Mouse (Mus musculus): ENCODE measurements around the gene Cgnl1. TPM values are rescaled to one million over a fixed set of nuclear protein-coding genes. Genes with fewer than 3 reads are reported as not detected.

Cgnl1 gene
- polyA plus RNA-seq (2015; fragmentation: Nextera tagmentation; extraction: Ambion mirVana), result 8.1 and 8.7 TPM in 2 replicates

DNA sequence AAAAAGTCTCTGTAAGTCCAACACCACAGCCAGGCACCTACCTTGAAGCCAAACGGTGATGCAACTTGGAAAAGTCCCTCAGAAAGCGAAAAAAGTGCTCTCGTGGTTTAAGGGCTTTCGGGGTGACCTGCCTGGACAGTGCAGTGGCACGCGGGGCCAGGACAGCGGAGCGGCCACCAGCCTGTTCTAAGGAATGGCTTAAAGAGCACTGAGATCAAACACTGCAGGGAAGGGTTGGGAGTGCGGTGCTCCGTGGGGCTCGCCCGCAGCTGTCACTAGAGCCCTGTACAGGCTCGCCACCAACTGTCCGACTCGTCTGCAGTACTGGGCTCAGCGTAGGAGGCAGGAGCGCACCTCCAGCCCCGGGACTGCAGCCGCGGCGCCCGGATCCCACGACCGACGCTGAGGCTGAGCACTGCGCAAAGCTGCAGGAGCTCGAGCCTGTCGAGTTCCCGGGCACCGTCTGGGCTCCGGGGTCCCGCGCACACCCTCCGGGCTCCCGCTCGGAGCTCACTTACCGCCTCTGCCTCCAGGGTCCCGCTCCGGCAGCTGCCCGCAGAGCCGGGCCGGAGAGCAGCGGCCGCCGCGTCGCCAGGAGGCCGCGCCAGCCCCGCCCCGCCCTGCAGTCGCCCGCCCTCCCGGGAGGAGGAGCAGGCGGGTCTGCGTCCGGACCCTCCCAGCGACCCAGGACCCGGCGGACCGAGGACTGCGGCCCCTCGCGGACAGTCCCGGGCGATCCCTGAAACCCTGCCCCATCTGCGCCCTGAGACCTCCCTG is at the start of gene Cgnl1:
Gene Cgnl1, minus strand, starts transcription at position 612 of the 777 bp plus-strand sequence.
- H3K4me1 ChIP-seq (replicated peaks), result peaks cover 19% of the 10 kb centered on the region
- H3K9ac ChIP-seq, result peak within 1 kb of the TSS; percentile 74
- no peaks in the 10 kb centered on the region; the same call in 1 of the 2 replicates for H3K9me3 ChIP-seq
- peak within 1 kb of the TSS; percentile 64 for H3K4me3 ChIP-seq
- H3K27me3 ChIP-seq, result peaks cover 35% of the 10 kb centered on the region
- peak; percentile 92 for ATAC-seq (ENCODE audit: low read depth)
- under 1% methylated on average over 65 of the region's 67 CpGs for WGBS
- no peaks in the 10 kb centered on the region for H3K36me3 ChIP-seq
- 0 out of 2 replicates have a peak within 1 kb of the TSS, but pooled peaks have one; percentile 64 for H3K27ac ChIP-seq (replicated peaks)
- H3K4me2 ChIP-seq, result peak within 1 kb of the TSS; percentile 86

DNA sequence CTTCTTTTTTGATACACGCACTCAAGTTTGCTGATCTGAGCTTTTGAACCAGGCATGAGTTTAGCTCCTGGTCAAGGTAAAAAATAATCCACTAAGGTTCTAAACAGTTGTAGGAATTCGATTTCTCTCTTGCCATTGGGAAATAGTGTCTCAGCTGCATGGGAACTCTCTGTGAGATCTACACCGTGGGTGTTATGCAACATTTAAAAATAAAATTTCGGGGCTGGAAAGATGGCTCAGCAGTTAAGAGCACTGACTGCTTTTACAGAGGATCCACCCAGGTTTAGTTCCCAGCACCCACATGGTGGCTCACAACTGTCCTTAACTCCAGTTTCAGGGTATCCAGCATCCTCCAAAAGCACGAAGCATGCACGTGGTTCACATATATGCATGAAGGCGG is 47.1 kb upstream of the Cgnl1 start:
- ATAC-seq (ENCODE audit: low read depth), result no peak
- Histone ChIP-seq H3K4me3 (no peak overlapping the region), H3K4me2 (no peak overlapping the region), H3K4me1 (replicated peaks) (no peaks in the 10 kb centered on the region; the same call in 1 of the 2 replicates), H3K9ac (no peak overlapping the region), H3K9me3 (no peaks in the 10 kb centered on the region), H3K27ac (replicated peaks) (no peak overlapping the region), H3K36me3 (no peaks in the 10 kb centered on the region), H3K27me3 (no peaks in the 10 kb centered on the region)
- 91% methylated on average over 7 of the region's 7 CpGs for WGBS

GRCm38 (mm10) chr9:71816121-71816520 is 44.7 kb upstream of the Cgnl1 start:
- WGBS, result 74% methylated on average over 3 of the region's 3 CpGs
- H3K27ac ChIP-seq (replicated peaks), result no peak overlapping the region

GRCm38 (mm10) chr9:71813565-71813964 is 42.2 kb upstream of the Cgnl1 start:
- WGBS, result 77% methylated on average over 3 of the region's 3 CpGs
- Histone ChIP-seq H3K27me3 (no peaks in the 10 kb centered on the region), H3K4me3 (no peak overlapping the region), H3K27ac (replicated peaks) (no peak overlapping the region), H3K9me3 (no peaks in the 10 kb centered on the region), H3K9ac (no peak overlapping the region), H3K36me3 (no peaks in the 10 kb centered on the region), H3K4me1 (replicated peaks) (peaks cover 9% of the 10 kb centered on the region), H3K4me2 (no peak overlapping the region)
- no peak for ATAC-seq (ENCODE audit: low read depth)

More at GRCm38 (mm10) chr9:71816121-71816520, 44.7 kb upstream of the Cgnl1 start:
- peaks cover 4% of the 10 kb centered on the region; the same call in 1 of the 2 replicates for H3K4me1 ChIP-seq (replicated peaks)
- H3K36me3 ChIP-seq, result no peaks in the 10 kb centered on the region
- H3K9me3 ChIP-seq, result no peaks in the 10 kb centered on the region
- no peak overlapping the region for H3K4me2 ChIP-seq
- ATAC-seq (ENCODE audit: low read depth), result no peak
- no peak overlapping the region for H3K9ac ChIP-seq
- H3K4me3 ChIP-seq, result no peak overlapping the region
- H3K27me3 ChIP-seq, result no peaks in the 10 kb centered on the region

GRCm38 (mm10) chr9:71812914-71813313 is 41.5 kb upstream of the Cgnl1 start:
- Histone ChIP-seq H3K36me3 (no peaks in the 10 kb centered on the region), H3K4me2 (no peak overlapping the region), H3K27ac (replicated peaks) (no peak overlapping the region), H3K9me3 (no peaks in the 10 kb centered on the region), H3K27me3 (no peaks in the 10 kb centered on the region), H3K4me1 (replicated peaks) (peaks cover 9% of the 10 kb centered on the region), H3K9ac (no peak overlapping the region), H3K4me3 (no peak overlapping the region)
- 43% methylated on average over 4 of the region's 4 CpGs for WGBS
- no peak for ATAC-seq (ENCODE audit: low read depth)

GRCm38 (mm10) chr9:71812402-71812801 is 41.0 kb upstream of the Cgnl1 start:
- no peaks in the 10 kb centered on the region for H3K9me3 ChIP-seq
- H3K4me3 ChIP-seq, result no peak overlapping the region
- H3K27me3 ChIP-seq, result no peaks in the 10 kb centered on the region
- 25% methylated on average over 4 of the region's 4 CpGs for WGBS
- H3K4me1 ChIP-seq (replicated peaks), result peaks cover 9% of the 10 kb centered on the region
- H3K4me2 ChIP-seq, result no peak overlapping the region
- H3K9ac ChIP-seq, result no peak overlapping the region
- no peak overlapping the region for H3K27ac ChIP-seq (replicated peaks)
- no peaks in the 10 kb centered on the region for H3K36me3 ChIP-seq
- ATAC-seq (ENCODE audit: low read depth), result no peak

DNA sequence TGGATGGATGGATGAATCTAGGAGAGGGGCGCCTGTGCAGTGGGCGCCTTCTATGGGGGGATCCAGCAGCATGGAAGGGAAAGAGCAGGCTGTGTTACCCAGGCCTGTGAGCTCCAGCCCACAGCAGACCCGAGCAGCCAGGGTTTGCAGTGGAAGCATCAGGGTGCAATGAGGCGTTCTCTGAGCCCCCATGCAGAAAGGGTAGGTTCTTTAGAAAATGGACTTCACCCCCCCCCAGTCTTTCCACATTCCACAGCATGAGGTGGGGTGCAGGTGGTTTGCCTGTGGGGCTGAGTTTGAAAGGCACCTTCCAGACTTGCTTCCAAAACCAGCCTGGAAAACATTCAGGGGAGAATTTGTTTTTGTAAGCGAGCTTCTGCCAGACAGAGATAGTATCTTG is 40.0 kb upstream of the Cgnl1 start:
- 81% methylated on average over 5 of the region's 5 CpGs for WGBS
- H3K4me2 ChIP-seq, result no peak overlapping the region
- H3K9me3 ChIP-seq, result no peaks in the 10 kb centered on the region
- H3K27ac ChIP-seq (replicated peaks), result no peak overlapping the region
- ATAC-seq (ENCODE audit: low read depth), result no peak
- peaks cover 9% of the 10 kb centered on the region for H3K4me1 ChIP-seq (replicated peaks)
- no peaks in the 10 kb centered on the region for H3K36me3 ChIP-seq
- no peaks in the 10 kb centered on the region for H3K27me3 ChIP-seq
- H3K9ac ChIP-seq, result no peak overlapping the region
- H3K4me3 ChIP-seq, result no peak overlapping the region

DNA sequence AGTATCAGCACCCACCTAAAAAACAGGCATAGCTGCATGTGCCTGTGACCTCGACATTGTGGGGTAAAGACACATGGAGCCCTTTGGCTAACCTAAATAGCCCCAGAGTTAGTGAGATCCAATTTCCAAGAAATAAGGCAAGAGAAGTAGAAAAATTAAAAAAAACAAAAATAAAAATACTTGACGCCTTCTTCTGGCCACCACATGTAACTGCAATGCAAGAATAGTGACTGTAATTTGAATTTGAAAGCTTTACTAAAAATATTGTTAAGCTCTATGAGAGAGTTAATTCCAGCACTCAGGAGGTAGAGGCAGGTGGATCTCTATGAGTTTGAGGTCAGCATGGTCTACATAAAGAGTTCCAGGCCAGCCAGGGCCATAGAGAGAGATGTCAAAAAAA is 39.3 kb upstream of the Cgnl1 start:
- H3K36me3 ChIP-seq, result no peaks in the 10 kb centered on the region
- H3K9me3 ChIP-seq, result no peaks in the 10 kb centered on the region
- ATAC-seq (ENCODE audit: low read depth), result no peak
- no peak overlapping the region for H3K4me2 ChIP-seq
- H3K27me3 ChIP-seq, result no peaks in the 10 kb centered on the region
- H3K4me3 ChIP-seq, result no peak overlapping the region
- no peak overlapping the region for H3K27ac ChIP-seq (replicated peaks)
- WGBS, result 79% methylated on average over 2 of the region's 2 CpGs
- no peak overlapping the region for H3K9ac ChIP-seq
- H3K4me1 ChIP-seq (replicated peaks), result peaks cover 9% of the 10 kb centered on the region

DNA sequence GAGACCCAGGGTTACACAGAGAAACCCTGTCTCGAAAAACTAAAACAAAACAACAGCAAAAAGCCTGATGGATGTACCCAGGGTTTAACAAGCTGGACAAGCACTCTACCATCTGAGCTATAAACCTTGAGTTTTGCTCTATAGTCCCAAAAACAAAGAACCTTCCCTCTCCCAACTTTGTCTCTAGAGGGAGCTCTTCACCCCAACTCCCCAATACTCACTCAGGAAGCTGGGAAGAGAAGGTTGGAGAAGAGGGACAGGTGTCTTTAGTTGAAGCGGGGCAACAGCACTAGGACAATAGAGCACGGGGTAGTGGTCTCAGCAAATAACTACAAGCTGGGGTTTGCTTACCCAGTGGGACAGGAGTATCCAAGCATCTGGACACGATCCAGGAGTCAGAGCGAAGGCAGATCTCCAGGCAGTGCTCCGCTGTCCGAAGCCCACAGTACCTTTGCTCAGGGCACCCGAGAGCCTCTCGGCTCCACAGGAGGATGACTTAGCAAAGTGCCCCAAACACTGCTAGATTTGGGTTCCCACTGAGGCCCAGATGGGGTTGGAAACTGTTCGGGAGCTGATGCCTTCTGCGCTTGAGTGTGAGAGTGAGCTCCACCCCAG is 37.3 kb upstream of the Cgnl1 start:
- H3K4me1 ChIP-seq (replicated peaks), result peaks cover 9% of the 10 kb centered on the region
- no peaks in the 10 kb centered on the region for H3K27me3 ChIP-seq
- no peak overlapping the region for H3K9ac ChIP-seq
- H3K9me3 ChIP-seq, result no peaks in the 10 kb centered on the region
- no peak overlapping the region for H3K4me3 ChIP-seq
- H3K36me3 ChIP-seq, result no peaks in the 10 kb centered on the region
- WGBS, result 47% methylated on average over 11 of the region's 11 CpGs
- H3K27ac ChIP-seq (replicated peaks), result no peak overlapping the region
- no peak for ATAC-seq (ENCODE audit: low read depth)
- 0 out of 2 replicates have a peak overlapping the region, but pooled peaks have one; percentile 18 for H3K4me2 ChIP-seq

DNA sequence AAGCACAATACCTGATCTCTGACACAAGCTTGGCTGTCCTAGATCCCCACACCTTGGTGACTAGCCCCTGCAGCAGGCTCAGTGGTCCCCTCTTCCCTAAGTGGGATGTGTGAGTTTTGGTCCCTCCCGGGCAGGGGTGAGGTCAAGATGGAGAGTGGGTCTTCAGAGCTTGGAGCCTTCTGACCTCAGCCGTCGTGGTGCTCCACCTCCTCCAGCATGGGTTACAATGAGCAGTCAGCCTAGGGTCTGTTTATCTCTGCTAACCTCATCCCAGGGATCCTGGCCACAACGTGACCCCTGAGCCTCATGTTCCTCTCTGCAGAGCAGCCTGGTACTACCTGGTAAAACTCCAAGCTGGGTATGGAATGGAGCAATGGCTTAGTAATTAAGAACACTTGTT is 36.4 kb upstream of the Cgnl1 start:
- Histone ChIP-seq H3K4me2 (no peak overlapping the region), H3K27me3 (no peaks in the 10 kb centered on the region), H3K4me3 (no peak overlapping the region), H3K4me1 (replicated peaks) (peaks cover 6% of the 10 kb centered on the region; the same call in 1 of the 2 replicates), H3K9me3 (no peaks in the 10 kb centered on the region), H3K9ac (no peak overlapping the region), H3K27ac (replicated peaks) (no peak overlapping the region), H3K36me3 (no peaks in the 10 kb centered on the region)
- WGBS, result 74% methylated on average over 4 of the region's 4 CpGs
- ATAC-seq (ENCODE audit: low read depth), result no peak

GRCm38 (mm10) chr9:71806422-71806805 is 35.0 kb upstream of the Cgnl1 start:
- Histone ChIP-seq H3K9ac (no peak overlapping the region), H3K4me2 (no peak overlapping the region), H3K9me3 (no peaks in the 10 kb centered on the region), H3K4me3 (no peak overlapping the region), H3K27me3 (no peaks in the 10 kb centered on the region), H3K27ac (replicated peaks) (no peak overlapping the region), H3K4me1 (replicated peaks) (peaks cover 6% of the 10 kb centered on the region; the same call in 1 of the 2 replicates), H3K36me3 (no peaks in the 10 kb centered on the region)
- ATAC-seq (ENCODE audit: low read depth), result no peak
- WGBS, result 7% methylated on average over 2 of the region's 2 CpGs

GRCm38 (mm10) chr9:71805646-71806421 is 34.4 kb upstream of the Cgnl1 start:
- Histone ChIP-seq H3K4me2 (no peak overlapping the region), H3K36me3 (no peaks in the 10 kb centered on the region), H3K4me3 (no peak overlapping the region), H3K27ac (replicated peaks) (no peak overlapping the region), H3K27me3 (no peaks in the 10 kb centered on the region), H3K4me1 (replicated peaks) (peaks cover 6% of the 10 kb centered on the region; the same call in 1 of the 2 replicates), H3K9me3 (no peaks in the 10 kb centered on the region), H3K9ac (no peak overlapping the region)
- 71% methylated on average over 6 of the region's 6 CpGs for WGBS
- ATAC-seq (ENCODE audit: low read depth), result no peak
